Mouse (Mus musculus): ENCODE measurements around the gene Ankrd11.

DNA sequence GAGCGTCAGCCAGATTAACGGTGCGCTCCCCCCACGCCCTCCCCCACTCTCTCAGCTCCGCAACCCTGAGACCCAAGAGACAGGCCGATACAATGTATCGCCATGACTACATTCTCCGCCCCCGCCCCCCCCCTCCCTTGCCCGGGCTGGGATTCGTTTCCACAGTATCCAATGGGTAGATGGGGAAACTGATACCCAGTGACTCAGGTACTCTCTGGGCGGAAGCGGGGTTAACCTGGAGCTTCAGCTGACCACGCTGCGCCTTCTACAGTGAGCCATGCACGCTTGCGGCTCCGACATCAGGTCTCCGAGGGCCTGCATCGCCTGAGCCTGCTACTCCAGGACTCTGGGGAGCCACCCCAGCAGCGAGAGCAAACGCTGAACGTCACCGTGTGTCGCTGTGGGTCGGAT is 177.4 kb downstream of the Ankrd11 start:
- no peak for TF ChIP-seq CTCF (conservative IDR thresholded peaks at IDR 0.05; ENCODE audit: low read length)
- TF ChIP-seq POU5F1 (IDR thresholded peaks at IDR 0.05; ENCODE audit: borderline replicate concordance, low read length), result no peak
- TF ChIP-seq NANOG (IDR thresholded peaks at IDR 0.05; ENCODE audit: borderline replicate concordance, low read length), result no peak

Measured in E14TG2a.4 (cell line).